Mouse (Mus musculus): ENCODE results near the gene Selenow.

The Selenow gene

GRCm38 (mm10) chr7:15922220-15922773, at the start of gene Selenow:
Selenow (minus strand) TSS chr7:15922402.
- peak; percentile 94 for DNase-seq

GRCm38 (mm10) chr7:15969674-15970073, 47.5 kb upstream of the Selenow start:
- no peak for DNase-seq

- no peak for DNase-seq
These were observed 46.1 kb upstream of the Selenow start for GRCm38 (mm10) chr7:15968322-15968721.

GRCm38 (mm10) chr7:15967312-15967711, 45.1 kb upstream of the Selenow start, which contains the start of gene Ehd2:
Ehd2 (minus strand) TSS chr7:15967567.
- DNase-seq: peak; percentile 90

- DNase-seq: no peak
These were observed 44.3 kb upstream of the Selenow start for GRCm38 (mm10) chr7:15966489-15966888.

GRCm38 (mm10) chr7:15963798-15964652, 41.8 kb upstream of the Selenow start:
- no peak for DNase-seq

GRCm38 (mm10) chr7:15962311-15963288, 40.4 kb upstream of the Selenow start:
- peak; percentile 96 for DNase-seq

GRCm38 (mm10) chr7:15961798-15962197, 39.6 kb upstream of the Selenow start:
- no peak for DNase-seq

GRCm38 (mm10) chr7:15961239-15961638, 39.0 kb upstream of the Selenow start:
- DNase-seq: peak; percentile 72

GRCm38 (mm10) chr7:15960691-15961090, 38.5 kb upstream of the Selenow start:
- DNase-seq: peak; percentile 67

GRCm38 (mm10) chr7:15956143-15956542, 33.9 kb upstream of the Selenow start:
- DNase-seq: peak; percentile 77

GRCm38 (mm10) chr7:15955509-15955908, 33.3 kb upstream of the Selenow start:
- DNase-seq: peak; percentile 72

GRCm38 (mm10) chr7:15954978-15955443, 32.8 kb upstream of the Selenow start:
- DNase-seq: peak; percentile 94

GRCm38 (mm10) chr7:15954436-15954835, 32.2 kb upstream of the Selenow start:
- no peak for DNase-seq

GRCm38 (mm10) chr7:15953307-15954074, 31.3 kb upstream of the Selenow start:
- peak; percentile 53 for DNase-seq

- DNase-seq: no peak
These were observed 30.2 kb upstream of the Selenow start for GRCm38 (mm10) chr7:15952416-15952815.

GRCm38 (mm10) chr7:15950008-15950407, 27.8 kb upstream of the Selenow start:
- no peak for DNase-seq

- DNase-seq: no peak
These were observed 27.1 kb upstream of the Selenow start for GRCm38 (mm10) chr7:15949216-15949790.

GRCm38 (mm10) chr7:15948381-15948941, 26.3 kb upstream of the Selenow start:
- peak; percentile 94 for DNase-seq

GRCm38 (mm10) chr7:15947653-15948260, 25.6 kb upstream of the Selenow start:
- DNase-seq: no peak

All from lung, postnatal 10 days (tissue).